Mouse (Mus musculus): Measurements from ENCODE around the gene Rab3d. TPM values are rescaled to one million over a fixed set of nuclear protein-coding genes. Genes with fewer than 3 reads are reported as not detected.
"Not testable (repeated sequence)": the region's sequence is repeated elsewhere in the genome, so short reads cannot be mapped to it uniquely, and the experiment has no call there.

The Rab3d gene
- polyA plus RNA-seq, 1 experiment, result 13.5 TPM

DNA sequence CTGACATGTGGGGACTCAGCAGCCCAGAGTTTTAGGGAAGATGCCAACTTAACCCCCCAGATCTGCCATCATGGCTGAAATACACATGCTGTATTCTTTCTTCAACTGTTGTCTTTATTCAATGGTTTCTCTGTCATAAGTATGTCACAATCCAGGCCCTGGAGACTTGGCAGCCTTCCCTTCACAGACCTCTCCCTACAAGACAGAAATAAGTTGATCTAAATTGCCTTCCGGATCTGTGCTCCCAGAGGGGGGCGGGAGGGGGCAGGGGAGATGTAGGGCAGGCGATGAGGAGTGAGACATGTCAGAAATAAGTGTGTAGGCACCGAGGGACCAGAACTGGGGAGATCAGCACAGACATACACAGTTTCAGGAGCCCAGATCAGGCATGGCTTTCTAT, 45.8 kb downstream of the Rab3d start:
- Histone ChIP-seq H3K4me3 (ENCODE audit: insufficient read depth, low read length) (no peak overlapping the region), H3K27ac (ENCODE audit: insufficient read depth, low read length) (no peak overlapping the region), H3K4me1 (ENCODE audit: control insufficient read depth, insufficient read depth, low read length) (no peaks in the 10 kb centered on the region)
- no peak for TF ChIP-seq CTCF (IDR thresholded peaks at IDR 0.05; ENCODE audit: borderline replicate concordance, insufficient read depth, low read length)
- TF ChIP-seq POLR2A (IDR thresholded peaks at IDR 0.05; ENCODE audit: low read depth, low read length), result no peak

DNA sequence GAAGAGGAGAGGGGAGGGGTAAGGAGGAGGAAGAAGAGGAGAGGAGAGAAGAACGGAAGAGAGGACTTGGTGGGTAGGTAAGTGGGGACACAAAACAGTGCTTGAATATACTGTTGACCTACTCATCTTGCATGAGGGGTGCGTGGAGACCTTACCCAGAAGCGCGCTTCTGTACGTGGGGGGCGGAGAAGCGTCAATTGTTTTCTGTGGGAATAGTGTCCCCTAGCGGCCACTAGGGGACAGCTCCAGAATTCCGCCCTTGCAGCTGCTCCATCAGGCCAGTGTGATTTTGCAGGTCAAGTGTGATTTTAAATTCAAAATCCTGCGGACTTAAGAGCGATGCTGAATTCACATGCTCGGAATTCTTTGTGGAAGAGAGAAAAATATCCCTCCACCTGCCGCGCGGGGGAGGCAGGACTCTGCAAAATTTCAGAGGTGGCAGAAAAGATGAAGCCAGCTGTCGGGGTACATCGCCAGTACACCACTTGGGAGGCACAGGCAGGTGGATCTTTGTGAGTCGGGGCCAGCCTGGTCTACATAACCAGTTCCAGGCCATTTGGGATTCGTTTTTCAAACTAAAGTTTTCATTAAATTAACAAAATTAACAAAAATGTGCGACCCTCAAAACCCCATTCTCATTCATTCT, 47.0 kb downstream of the Rab3d start:
- Histone ChIP-seq H3K27ac (ENCODE audit: insufficient read depth, low read length) (no peak overlapping the region), H3K4me3 (ENCODE audit: insufficient read depth, low read length) (no peak overlapping the region), H3K4me1 (ENCODE audit: control insufficient read depth, insufficient read depth, low read length) (no peaks in the 10 kb centered on the region)
- TF ChIP-seq CTCF (IDR thresholded peaks at IDR 0.05; ENCODE audit: borderline replicate concordance, insufficient read depth, low read length) (peak; percentile 31; the same call in 1 of the 2 replicates), POLR2A (IDR thresholded peaks at IDR 0.05; ENCODE audit: low read depth, low read length) (no peak)

GRCm38 (mm10) chr9:21869290-21869689, 48.7 kb downstream of the Rab3d start:
- H3K27ac ChIP-seq (ENCODE audit: insufficient read depth, low read length); H3K4me3 ChIP-seq (ENCODE audit: insufficient read depth, low read length); H3K4me1 ChIP-seq (ENCODE audit: control insufficient read depth, insufficient read depth, low read length): not testable (repeated sequence)

GRCm38 (mm10) chr9:21867726-21868125, 50.3 kb downstream of the Rab3d start:
- TF ChIP-seq CTCF (IDR thresholded peaks at IDR 0.05; ENCODE audit: borderline replicate concordance, insufficient read depth, low read length), result no peak
- TF ChIP-seq POLR2A (IDR thresholded peaks at IDR 0.05; ENCODE audit: low read depth, low read length), result no peak
- H3K4me3 ChIP-seq (ENCODE audit: insufficient read depth, low read length), result no peak overlapping the region
- no peaks in the 10 kb centered on the region for H3K4me1 ChIP-seq (ENCODE audit: control insufficient read depth, insufficient read depth, low read length)
- H3K27ac ChIP-seq (ENCODE audit: insufficient read depth, low read length), result no peak overlapping the region

- Histone ChIP-seq H3K4me1 (ENCODE audit: control insufficient read depth, insufficient read depth, low read length) (no peaks in the 10 kb centered on the region), H3K4me3 (ENCODE audit: insufficient read depth, low read length) (no peak overlapping the region), H3K27ac (ENCODE audit: insufficient read depth, low read length) (no peak overlapping the region)
- TF ChIP-seq CTCF (IDR thresholded peaks at IDR 0.05; ENCODE audit: borderline replicate concordance, insufficient read depth, low read length) (no peak), POLR2A (IDR thresholded peaks at IDR 0.05; ENCODE audit: low read depth, low read length) (no peak)
These were observed 51.4 kb downstream of the Rab3d start for GRCm38 (mm10) chr9:21866641-21867040.

DNA sequence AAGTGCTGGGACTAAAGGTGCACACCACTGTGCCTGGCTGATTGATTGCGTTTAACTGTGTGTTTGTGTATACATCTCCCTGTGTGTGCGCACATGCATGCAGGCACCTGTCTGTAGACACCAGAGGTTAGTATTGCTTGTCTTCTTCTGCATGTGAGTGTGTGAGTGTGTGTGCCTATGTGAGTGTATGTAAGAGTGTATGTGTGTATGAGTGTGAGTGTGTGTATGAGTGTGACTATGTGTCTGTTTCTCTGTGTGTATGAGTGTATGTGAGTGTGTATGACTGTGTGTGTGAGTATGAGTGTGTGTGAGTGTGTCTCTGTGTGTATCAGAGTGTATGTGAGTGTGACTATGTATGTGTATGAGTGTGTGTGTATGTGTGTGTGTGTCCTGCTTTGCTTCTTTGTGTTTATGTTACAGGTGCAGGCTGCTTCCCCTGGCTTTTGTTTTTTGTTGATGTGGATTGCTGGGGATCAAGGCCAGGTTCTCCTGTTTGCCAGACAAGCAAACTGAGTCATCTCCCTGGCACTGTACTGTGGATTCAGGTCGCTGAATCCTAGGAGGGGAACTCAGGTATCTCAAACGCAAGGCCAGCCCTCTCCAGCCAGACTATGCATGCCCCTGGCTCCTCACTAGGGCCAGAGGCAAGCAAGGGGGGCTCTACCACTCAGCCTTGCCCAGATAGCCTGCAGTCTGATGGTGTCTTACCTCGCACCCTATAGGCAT, 52.2 kb downstream of the Rab3d start:
- Histone ChIP-seq H3K4me1 (ENCODE audit: control insufficient read depth, insufficient read depth, low read length) (no peaks in the 10 kb centered on the region), H3K27ac (ENCODE audit: insufficient read depth, low read length) (no peak overlapping the region)
- no peak for TF ChIP-seq CTCF (IDR thresholded peaks at IDR 0.05; ENCODE audit: borderline replicate concordance, insufficient read depth, low read length)
- no peak for TF ChIP-seq POLR2A (IDR thresholded peaks at IDR 0.05; ENCODE audit: low read depth, low read length)

GRCm38 (mm10) chr9:21862181-21862580, 55.8 kb downstream of the Rab3d start:
- no peak overlapping the region for H3K27ac ChIP-seq (ENCODE audit: insufficient read depth, low read length)
- no peaks in the 10 kb centered on the region for H3K4me1 ChIP-seq (ENCODE audit: control insufficient read depth, insufficient read depth, low read length)
- no peak for TF ChIP-seq POLR2A (IDR thresholded peaks at IDR 0.05; ENCODE audit: low read depth, low read length)
- TF ChIP-seq CTCF (IDR thresholded peaks at IDR 0.05; ENCODE audit: borderline replicate concordance, insufficient read depth, low read length), result no peak
- no peak overlapping the region for H3K4me3 ChIP-seq (ENCODE audit: insufficient read depth, low read length)

More for the DNA sequence above, 52.2 kb downstream of the Rab3d start:
- no peak overlapping the region for H3K4me3 ChIP-seq (ENCODE audit: insufficient read depth, low read length)

DNA sequence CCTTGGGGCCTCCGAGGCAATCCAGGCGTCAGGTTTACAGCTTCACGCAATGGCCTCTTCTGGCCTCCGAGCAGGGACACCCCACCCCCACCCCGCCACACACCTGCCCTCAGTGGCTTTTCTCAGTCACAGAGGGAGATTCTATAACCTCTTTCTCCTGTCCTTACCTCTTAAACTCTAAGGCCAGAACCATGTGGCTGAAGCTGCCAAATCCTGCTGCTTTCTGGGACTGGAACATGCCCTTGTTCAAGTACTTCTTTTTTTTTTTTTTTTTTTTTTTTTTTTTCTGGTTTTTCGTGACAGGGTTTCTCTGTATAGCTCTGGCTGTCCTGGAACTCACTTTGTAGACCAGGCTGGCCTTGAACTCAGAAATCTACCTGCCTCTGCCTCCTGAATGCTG, 57.6 kb downstream of the Rab3d start:
- H3K4me3 ChIP-seq (ENCODE audit: insufficient read depth, low read length); H3K4me1 ChIP-seq (ENCODE audit: control insufficient read depth, insufficient read depth, low read length); H3K27ac ChIP-seq (ENCODE audit: insufficient read depth, low read length): not testable (repeated sequence)

- no peak overlapping the region for H3K4me3 ChIP-seq (ENCODE audit: insufficient read depth, low read length)
- no peak for TF ChIP-seq CTCF (IDR thresholded peaks at IDR 0.05; ENCODE audit: borderline replicate concordance, insufficient read depth, low read length)
- no peak for TF ChIP-seq POLR2A (IDR thresholded peaks at IDR 0.05; ENCODE audit: low read depth, low read length)
- H3K4me1 ChIP-seq (ENCODE audit: control insufficient read depth, insufficient read depth, low read length), result no peaks in the 10 kb centered on the region
- no peak overlapping the region for H3K27ac ChIP-seq (ENCODE audit: insufficient read depth, low read length)
These were observed 58.4 kb downstream of the Rab3d start for GRCm38 (mm10) chr9:21859606-21860005.

- Histone ChIP-seq H3K4me3 (ENCODE audit: insufficient read depth, low read length) (no peak overlapping the region), H3K27ac (ENCODE audit: insufficient read depth, low read length) (no peak overlapping the region), H3K4me1 (ENCODE audit: control insufficient read depth, insufficient read depth, low read length) (no peaks in the 10 kb centered on the region)
- no peak for TF ChIP-seq POLR2A (IDR thresholded peaks at IDR 0.05; ENCODE audit: low read depth, low read length)
- TF ChIP-seq CTCF (IDR thresholded peaks at IDR 0.05; ENCODE audit: borderline replicate concordance, insufficient read depth, low read length), result no peak
These were observed 59.9 kb downstream of the Rab3d start for GRCm38 (mm10) chr9:21858084-21858483.
